Mouse (Mus musculus): Measurements from ENCODE around the gene Vill. TPM values are rescaled to one million over a fixed set of nuclear protein-coding genes. Genes with fewer than 3 reads are reported as not detected.

The Vill gene
- polyA plus RNA-seq, 1 experiment from 2014 or later, result 4.4 TPM

GRCm38 (mm10) chr9:119027337-119027736 is 25.2 kb upstream of the Vill start:
- H3K9me3 ChIP-seq, result no peaks in the 10 kb centered on the region
- H3K4me1 ChIP-seq (replicated peaks), result peaks cover 8% of the 10 kb centered on the region
- WGBS, result 91% methylated on average over 7 of the region's 7 CpGs

GRCm38 (mm10) chr9:119028226-119029195 is 24.1 kb upstream of the Vill start:
- 96% methylated on average over 27 of the region's 27 CpGs for WGBS
- H3K27me3 ChIP-seq, result no peaks in the 10 kb centered on the region
- H3K36me3 ChIP-seq, result no peaks in the 10 kb centered on the region
- no peak overlapping the region for H3K4me2 ChIP-seq (replicated peaks)
- H3K9me3 ChIP-seq, result no peaks in the 10 kb centered on the region
- peaks cover 20% of the 10 kb centered on the region for H3K4me1 ChIP-seq (replicated peaks)
- no peak for ATAC-seq
- H3K4me3 ChIP-seq (replicated peaks), result no peak overlapping the region
- H3K27ac ChIP-seq, result no peak overlapping the region
- no peak overlapping the region for H3K9ac ChIP-seq (replicated peaks)

More at GRCm38 (mm10) chr9:119027337-119027736, 25.2 kb upstream of the Vill start:
- H3K36me3 ChIP-seq, result no peaks in the 10 kb centered on the region
- no peak overlapping the region for H3K4me2 ChIP-seq (replicated peaks)
- no peak overlapping the region for H3K27ac ChIP-seq
- H3K9ac ChIP-seq (replicated peaks), result no peak overlapping the region
- H3K27me3 ChIP-seq, result no peaks in the 10 kb centered on the region
- no peak overlapping the region for H3K4me3 ChIP-seq (replicated peaks)
- no peak for ATAC-seq

GRCm38 (mm10) chr9:119029568-119029967 is 23.0 kb upstream of the Vill start:
- H3K4me1 ChIP-seq (replicated peaks), result peaks cover 30% of the 10 kb centered on the region
- H3K9me3 ChIP-seq, result no peaks in the 10 kb centered on the region
- H3K4me3 ChIP-seq (replicated peaks), result no peak overlapping the region
- H3K9ac ChIP-seq (replicated peaks), result no peak overlapping the region
- 55% methylated on average over 7 of the region's 7 CpGs for WGBS
- no peaks in the 10 kb centered on the region for H3K27me3 ChIP-seq
- no peaks in the 10 kb centered on the region for H3K36me3 ChIP-seq
- no peak overlapping the region for H3K27ac ChIP-seq
- H3K4me2 ChIP-seq (replicated peaks), result no peak overlapping the region
- no peak for ATAC-seq

GRCm38 (mm10) chr9:119031038-119031437 is 21.5 kb upstream of the Vill start:
- no peaks in the 10 kb centered on the region for H3K27me3 ChIP-seq
- 94% methylated on average over 4 of the region's 4 CpGs for WGBS
- peaks cover 40% of the 10 kb centered on the region for H3K4me1 ChIP-seq (replicated peaks)
- no peak overlapping the region for H3K4me3 ChIP-seq (replicated peaks)
- ATAC-seq, result no peak
- no peak overlapping the region for H3K27ac ChIP-seq
- no peak overlapping the region for H3K9ac ChIP-seq (replicated peaks)
- H3K36me3 ChIP-seq, result no peaks in the 10 kb centered on the region
- H3K4me2 ChIP-seq (replicated peaks), result no peak overlapping the region
- H3K9me3 ChIP-seq, result no peaks in the 10 kb centered on the region

- no peak overlapping the region for H3K27ac ChIP-seq
- no peak overlapping the region for H3K4me2 ChIP-seq (replicated peaks)
- no peak overlapping the region for H3K4me3 ChIP-seq (replicated peaks)
- 81% methylated on average over 14 of the region's 14 CpGs for WGBS
- peaks cover 44% of the 10 kb centered on the region for H3K4me1 ChIP-seq (replicated peaks)
- H3K9ac ChIP-seq (replicated peaks), result no peak overlapping the region
- no peaks in the 10 kb centered on the region for H3K9me3 ChIP-seq
- ATAC-seq, result no peak
- no peaks in the 10 kb centered on the region for H3K27me3 ChIP-seq
- H3K36me3 ChIP-seq, result no peaks in the 10 kb centered on the region
Observed at GRCm38 (mm10) chr9:119031772-119032171, 20.8 kb upstream of the Vill start.

- Histone ChIP-seq H3K4me3 (replicated peaks) (no peak overlapping the region), H3K36me3 (peaks cover 1% of the 10 kb centered on the region; the same call in 1 of the 2 replicates), H3K9me3 (no peaks in the 10 kb centered on the region), H3K4me2 (replicated peaks) (no peak overlapping the region), H3K9ac (replicated peaks) (0 out of 2 replicates have a peak overlapping the region, but pooled peaks have one; percentile 20), H3K27me3 (no peaks in the 10 kb centered on the region), H3K27ac (0 out of 2 replicates have a peak overlapping the region, but pooled peaks have one; percentile 42), H3K4me1 (replicated peaks) (peaks cover 48% of the 10 kb centered on the region)
- WGBS, result 31% methylated on average over 9 of the region's 9 CpGs
- no peak for ATAC-seq
Observed at GRCm38 (mm10) chr9:119032538-119032937, 20.0 kb upstream of the Vill start.

GRCm38 (mm10) chr9:119033111-119033921 is 19.3 kb upstream of the Vill start:
- Histone ChIP-seq H3K4me1 (replicated peaks) (peaks cover 48% of the 10 kb centered on the region), H3K36me3 (peaks cover 5% of the 10 kb centered on the region; the same call in 1 of the 2 replicates), H3K27ac (peak overlapping the region; percentile 42; the same call in 1 of the 2 replicates), H3K4me2 (replicated peaks) (no peak overlapping the region), H3K4me3 (replicated peaks) (no peak overlapping the region), H3K9me3 (no peaks in the 10 kb centered on the region), H3K9ac (replicated peaks) (no peak overlapping the region), H3K27me3 (no peaks in the 10 kb centered on the region)
- peak; percentile 74 for ATAC-seq
- 61% methylated on average over 19 of the region's 19 CpGs for WGBS

GRCm38 (mm10) chr9:119034069-119034468 is 18.5 kb upstream of the Vill start:
- H3K4me3 ChIP-seq (replicated peaks), result no peak overlapping the region
- H3K9ac ChIP-seq (replicated peaks), result no peak overlapping the region
- no peaks in the 10 kb centered on the region for H3K9me3 ChIP-seq
- ATAC-seq, result no peak
- H3K36me3 ChIP-seq, result peaks cover 5% of the 10 kb centered on the region; the same call in 1 of the 2 replicates
- peak overlapping the region; percentile 30; the same call in 1 of the 2 replicates for H3K27ac ChIP-seq
- H3K27me3 ChIP-seq, result no peaks in the 10 kb centered on the region
- WGBS, result 68% methylated on average over 8 of the region's 8 CpGs
- no peak overlapping the region for H3K4me2 ChIP-seq (replicated peaks)
- peaks cover 48% of the 10 kb centered on the region for H3K4me1 ChIP-seq (replicated peaks)

- Histone ChIP-seq H3K4me3 (replicated peaks) (no peak overlapping the region), H3K9ac (replicated peaks) (no peak overlapping the region), H3K27me3 (no peaks in the 10 kb centered on the region), H3K36me3 (peaks cover 5% of the 10 kb centered on the region; the same call in 1 of the 2 replicates), H3K4me1 (replicated peaks) (peaks cover 48% of the 10 kb centered on the region), H3K4me2 (replicated peaks) (no peak overlapping the region), H3K27ac (peak overlapping the region; percentile 30; the same call in 1 of the 2 replicates), H3K9me3 (no peaks in the 10 kb centered on the region)
- WGBS, result 51% methylated on average over 29 of the region's 29 CpGs
- ATAC-seq, result no peak
Observed at GRCm38 (mm10) chr9:119034676-119035665, 17.6 kb upstream of the Vill start.

GRCm38 (mm10) chr9:119035836-119036235 is 16.7 kb upstream of the Vill start:
- Histone ChIP-seq H3K36me3 (peaks cover 9% of the 10 kb centered on the region), H3K9ac (replicated peaks) (no peak overlapping the region), H3K27ac (no peak overlapping the region), H3K4me1 (replicated peaks) (peaks cover 48% of the 10 kb centered on the region), H3K27me3 (no peaks in the 10 kb centered on the region), H3K4me3 (replicated peaks) (no peak overlapping the region), H3K9me3 (no peaks in the 10 kb centered on the region), H3K4me2 (replicated peaks) (no peak overlapping the region)
- WGBS, result 79% methylated on average over 7 of the region's 7 CpGs
- ATAC-seq, result no peak

Data from midbrain, embryonic 13.5 days (tissue).